In the genomic region with DNA sequence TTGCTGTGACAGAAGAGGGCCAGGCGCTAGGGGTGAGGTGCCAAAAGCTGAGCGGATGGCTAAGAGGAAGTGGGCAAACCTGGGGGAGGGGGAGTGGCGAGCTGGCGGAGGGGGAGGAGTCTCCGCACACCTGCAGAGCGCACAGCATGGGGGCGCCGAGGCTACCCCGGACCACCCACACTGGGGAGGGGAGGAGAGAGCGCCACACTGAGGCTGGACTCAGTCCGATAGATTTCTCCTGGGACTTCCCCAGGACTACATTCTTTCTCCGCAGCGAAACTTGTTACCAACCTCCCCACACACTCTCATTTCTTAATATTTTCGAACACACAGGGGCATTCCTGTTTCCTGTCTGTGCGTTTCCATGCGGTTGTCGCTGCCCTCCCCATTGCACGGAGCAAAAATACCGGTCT, we compare ENCODE assay signal across 10 mouse cellular contexts. TPM values are rescaled to one million over a fixed set of nuclear protein-coding genes. Genes with fewer than 3 reads are reported as not detected.
DNase-seq lines count a peak whose midpoint lies in the region; ATAC-seq lines count a peak whose summit lies in the region.
"Had no signal": no experiment of that assay in that cellular context is flagged by ENCODE, and none has a peak within 500 bp of the region (broad histone marks: within the 10 kb centered on the region; RNA-seq: fewer than 3 reads in every experiment).

No protein-coding gene starts in this region.

- intact Hi-C loops in heart, postnatal 36 days (cut with DNase I): loop anchor here (5.0 kb wide), 2 partner anchors 69 to 109 kb away; no protein-coding TSS in a partner anchor

- H3K9ac ChIP-seq in heart, embryonic 15.5 days: no peak overlapping the region
- no peak overlapping the region for H3K9ac ChIP-seq in lung, embryonic 16.5 days (ENCODE audit: low read length)
- H3K9ac ChIP-seq in hindbrain, embryonic 11.5 days (ENCODE audit: low read depth, low read length): no peak overlapping the region

- no peak for DNase-seq in heart, postnatal 36 days
- DNase-seq in embryonic facial prominence, embryonic 10.5 days (ENCODE audit: low spot score): peak; percentile 24
- DNase-seq in thymus, adult 18-20 months: peak; percentile 84 to 86
- no peak for DNase-seq in hindbrain, embryonic 11.5 days (ENCODE audit: low spot score)
- DNase-seq in layer of hippocampus, postnatal 36 days: no peak
- no peak for DNase-seq in adrenal gland, postnatal 25 days
- DNase-seq: kidney, adult 11 months had no signal

- ATAC-seq in heart, embryonic 15.5 days (replicated peaks; ENCODE audit: insufficient number of reproducible peaks, insufficient read depth, low FRiP score, low read depth): no peak
- no peak for ATAC-seq in lung, embryonic 16.5 days (ENCODE audit: low read depth)
- no peak for ATAC-seq in hindbrain, embryonic 11.5 days (ENCODE audit: low FRiP score)

- WGBS in heart, embryonic 15.5 days: 21% methylated on average over 19 of the region's 19 CpGs
- WGBS in embryonic facial prominence, embryonic 10.5 days: 25% methylated on average over 19 of the region's 19 CpGs
- 23% methylated on average over 18 of the region's 19 CpGs for WGBS in lung, embryonic 16.5 days
- 25% methylated on average over 19 of the region's 19 CpGs for WGBS in hindbrain, embryonic 11.5 days

- peak overlapping the region; percentile 30 for H3K4me2 ChIP-seq in heart, embryonic 15.5 days
- H3K4me2 ChIP-seq in lung, embryonic 16.5 days (ENCODE audit: low read depth, low read length): peak overlapping the region; percentile 2; the same call in 1 of the 2 replicates
- H3K4me2 ChIP-seq in hindbrain, embryonic 11.5 days (replicated peaks; ENCODE audit: low read depth, low read length): no peak overlapping the region

- H3K36me3 ChIP-seq in heart, embryonic 15.5 days: no peaks in the 10 kb centered on the region
- no peaks in the 10 kb centered on the region for H3K36me3 ChIP-seq in embryonic facial prominence, embryonic 10.5 days (replicated peaks)
- H3K36me3 ChIP-seq in lung, embryonic 16.5 days (ENCODE audit: control insufficient read depth, insufficient read depth, low read length): no peaks in the 10 kb centered on the region
- H3K36me3 ChIP-seq in hindbrain, embryonic 11.5 days (ENCODE audit: control insufficient read depth, insufficient read depth, low read length): no peaks in the 10 kb centered on the region

- H3K4me1 ChIP-seq in heart, embryonic 15.5 days (replicated peaks): peaks cover 46% of the 10 kb centered on the region
- peaks cover 54% of the 10 kb centered on the region for H3K4me1 ChIP-seq in embryonic facial prominence, embryonic 10.5 days
- peaks cover 23% of the 10 kb centered on the region for H3K4me1 ChIP-seq in lung, embryonic 16.5 days (replicated peaks; ENCODE audit: control insufficient read depth, insufficient read depth, low read length)
- H3K4me1 ChIP-seq in hindbrain, embryonic 11.5 days (replicated peaks; ENCODE audit: control insufficient read depth, insufficient read depth, low read length): no peaks in the 10 kb centered on the region

- peak overlapping the region; percentile 10; the same call in 1 of the 2 replicates for H3K4me3 ChIP-seq in heart, embryonic 15.5 days
- H3K4me3 ChIP-seq in embryonic facial prominence, embryonic 10.5 days: peak overlapping the region; percentile 21; the same call in 1 of the 2 replicates
- H3K4me3 ChIP-seq in lung, embryonic 16.5 days (ENCODE audit: low read length): no peak overlapping the region
- H3K4me3 ChIP-seq in hindbrain, embryonic 11.5 days (ENCODE audit: low read depth, low read length): no peak overlapping the region
- H3K4me3 ChIP-seq: myocyte had no signal

- H3K9me3 ChIP-seq in heart, embryonic 15.5 days (replicated peaks): no peaks in the 10 kb centered on the region
- no peaks in the 10 kb centered on the region for H3K9me3 ChIP-seq in embryonic facial prominence, embryonic 10.5 days
- H3K9me3 ChIP-seq in lung, embryonic 16.5 days (ENCODE audit: control insufficient read depth, low read length): no peaks in the 10 kb centered on the region
- no peaks in the 10 kb centered on the region for H3K9me3 ChIP-seq in hindbrain, embryonic 11.5 days (ENCODE audit: control insufficient read depth, low read length)

- no peak overlapping the region for H3K27ac ChIP-seq in heart, embryonic 15.5 days
- no peak overlapping the region for H3K27ac ChIP-seq in embryonic facial prominence, embryonic 10.5 days (replicated peaks)
- no peak overlapping the region for H3K27ac ChIP-seq in lung, embryonic 16.5 days (ENCODE audit: low read length)
- H3K27ac ChIP-seq in hindbrain, embryonic 11.5 days (ENCODE audit: low read depth, low read length): no peak overlapping the region

- H3K27me3 ChIP-seq in heart, embryonic 15.5 days: no peaks in the 10 kb centered on the region
- H3K27me3 ChIP-seq in embryonic facial prominence, embryonic 10.5 days (replicated peaks; ENCODE audit: low read depth, poor library complexity, severe bottlenecking): peaks cover 26% of the 10 kb centered on the region; the same call in 1 of the 2 replicates
- no peaks in the 10 kb centered on the region for H3K27me3 ChIP-seq in lung, embryonic 16.5 days (ENCODE audit: control insufficient read depth, insufficient read depth, low read depth, low read length)
- peaks cover 3% of the 10 kb centered on the region; the same call in 1 of the 2 replicates for H3K27me3 ChIP-seq in hindbrain, embryonic 11.5 days (ENCODE audit: control insufficient read depth, insufficient read depth, low read length)

RNA-seq across cellular contexts. Expression of gene Smndc1, which starts 33.0 kb away (rescaled TPM):
- 25.7 and 28.8 TPM in 2 replicates for polyA plus RNA-seq in heart, embryonic 15.5 days (2015; fragmentation: Nextera tagmentation; extraction: Ambion mirVana)
- 10 to 100 TPM; 33.0 to 33.8 TPM for total RNA-seq in heart, postnatal 36 days (2021)
- polyA plus RNA-seq in embryonic facial prominence, embryonic 10.5 days (2016; fragmentation: Nextera tagmentation; extraction: Ambion mirVana): 46.7 and 49.1 TPM in 2 replicates
- 35.5 and 42.3 TPM in 2 replicates for polyA plus RNA-seq in lung, embryonic 16.5 days (2015; fragmentation: Nextera tagmentation; extraction: Ambion mirVana)
- polyA plus RNA-seq in hindbrain, embryonic 11.5 days (2014; fragmentation: Nextera tagmentation; extraction: Ambion mirVana): 51.5 and 56.0 TPM in 2 replicates
- total RNA-seq in layer of hippocampus, postnatal 36 days (2021): 10 to 100 TPM; 39.6 to 40.2 TPM
- 44.9 and 49.6 TPM in 2 replicates for total RNA-seq in adrenal gland, postnatal 25 days (2021)

RNA-seq across cellular contexts. Expression of gene Gm10197, which starts 51.8 kb away (rescaled TPM):
- 2.5 TPM in 1 of 2 replicates, not detected in the other for polyA plus RNA-seq in heart, embryonic 15.5 days (2015; fragmentation: Nextera tagmentation; extraction: Ambion mirVana)
- total RNA-seq in heart, postnatal 36 days (2021): not detected
- polyA plus RNA-seq in embryonic facial prominence, embryonic 10.5 days (2016; fragmentation: Nextera tagmentation; extraction: Ambion mirVana): 2.0 and 3.6 TPM in 2 replicates
- 3.8 TPM in 1 of 2 replicates, not detected in the other for polyA plus RNA-seq in lung, embryonic 16.5 days (2015; fragmentation: Nextera tagmentation; extraction: Ambion mirVana)
- not detected in 2 replicates for polyA plus RNA-seq in hindbrain, embryonic 11.5 days (2014; fragmentation: Nextera tagmentation; extraction: Ambion mirVana)
- total RNA-seq in layer of hippocampus, postnatal 36 days (2021): not detected
- not detected in 2 replicates for total RNA-seq in adrenal gland, postnatal 25 days (2021)
- polyA plus RNA-seq: myocyte had no signal

Comparison
In these comparisons a context has a peak if more than half of its experiments do, and no peak if none do; other contexts are left out.
1. H3K4me3 ChIP-seq: peak in heart, embryonic 15.5 days (single experiment) and embryonic facial prominence, embryonic 10.5 days (single experiment); none in lung, embryonic 16.5 days (single experiment) and hindbrain, embryonic 11.5 days (single experiment).
2. DNase-seq: peak in embryonic facial prominence, embryonic 10.5 days (single experiment) and thymus, adult 18-20 months (2 of 2); none in heart, postnatal 36 days (0 of 2), hindbrain, embryonic 11.5 days (single experiment), layer of hippocampus, postnatal 36 days (0 of 2) and adrenal gland, postnatal 25 days (single experiment).